Mouse (Mus musculus) forelimb bud, embryonic 11.5 days (tissue): ENCODE results near the gene Bcl2a1d.
"Not testable (repeated sequence)": the region's sequence is repeated elsewhere in the genome, so short reads cannot be mapped to it uniquely, and the experiment has no call there.

Experiments used
- DNase-seq: peaks from one replicate; pipeline ENCODE4 v3.0.0-alpha.2; 2012; ENCODE audit warnings: low read depth, low spot score

Bcl2a1d gene

GRCm38 (mm10) chr9:88731728-88732127 lies at the start of gene Bcl2a1d:
Gene Bcl2a1d, minus strand, starts transcription at chr9:88731914.
- DNase-seq = not testable (repeated sequence)

- not testable (repeated sequence) for DNase-seq
Observed at GRCm38 (mm10) chr9:88770239-88770638, 38.5 kb upstream of the Bcl2a1d start.

- DNase-seq = not testable (repeated sequence)
Observed at GRCm38 (mm10) chr9:88769470-88769869, 37.8 kb upstream of the Bcl2a1d start.

GRCm38 (mm10) chr9:88746687-88747086 lies 15.0 kb upstream of the Bcl2a1d start:
- DNase-seq = not testable (repeated sequence)

- DNase-seq = not testable (repeated sequence)
Observed at GRCm38 (mm10) chr9:88746046-88746445, 14.3 kb upstream of the Bcl2a1d start.

- DNase-seq = not testable (repeated sequence)
Observed at GRCm38 (mm10) chr9:88735289-88735688, 3.6 kb upstream of the Bcl2a1d start.

GRCm38 (mm10) chr9:88733182-88733581 lies 1.5 kb upstream of the Bcl2a1d start:
- not testable (repeated sequence) for DNase-seq

GRCm38 (mm10) chr9:88732334-88732733 lies 620 bp upstream of the Bcl2a1d start:
- DNase-seq = not testable (repeated sequence)

- DNase-seq = not testable (repeated sequence)
Observed at GRCm38 (mm10) chr9:88728311-88728710, 3.4 kb downstream of the Bcl2a1d start.

GRCm38 (mm10) chr9:88721628-88722027 lies 10.1 kb downstream of the Bcl2a1d start:
- DNase-seq = not testable (repeated sequence)

- not testable (repeated sequence) for DNase-seq
Observed at GRCm38 (mm10) chr9:88719989-88720537, 11.7 kb downstream of the Bcl2a1d start, which contains the start of gene Mthfsl. Gene Mthfsl, minus strand, starts transcription at chr9:88720296.

- DNase-seq = not testable (repeated sequence)
Observed at GRCm38 (mm10) chr9:88719073-88719921, 12.4 kb downstream of the Bcl2a1d start.

- not testable (repeated sequence) for DNase-seq
Observed at GRCm38 (mm10) chr9:88718593-88718992, 13.1 kb downstream of the Bcl2a1d start.

GRCm38 (mm10) chr9:88718140-88718539 lies 13.6 kb downstream of the Bcl2a1d start:
- DNase-seq = not testable (repeated sequence)

- DNase-seq = not testable (repeated sequence)
Observed at GRCm38 (mm10) chr9:88714515-88714914, 17.2 kb downstream of the Bcl2a1d start.

- DNase-seq = not testable (repeated sequence)
Observed at GRCm38 (mm10) chr9:88712164-88712749, 19.5 kb downstream of the Bcl2a1d start.

GRCm38 (mm10) chr9:88710910-88711438 lies 20.7 kb downstream of the Bcl2a1d start:
- not testable (repeated sequence) for DNase-seq

GRCm38 (mm10) chr9:88710439-88710838 lies 21.3 kb downstream of the Bcl2a1d start:
- not testable (repeated sequence) for DNase-seq

GRCm38 (mm10) chr9:88709794-88710193 lies 21.9 kb downstream of the Bcl2a1d start:
- DNase-seq = not testable (repeated sequence)

GRCm38 (mm10) chr9:88709304-88709703 lies 22.4 kb downstream of the Bcl2a1d start:
- no peak for DNase-seq

GRCm38 (mm10) chr9:88706700-88707099 lies 25.0 kb downstream of the Bcl2a1d start:
- DNase-seq = no peak

- not testable (repeated sequence) for DNase-seq
Observed at GRCm38 (mm10) chr9:88705157-88705556, 26.6 kb downstream of the Bcl2a1d start.
